In the genomic region with DNA sequence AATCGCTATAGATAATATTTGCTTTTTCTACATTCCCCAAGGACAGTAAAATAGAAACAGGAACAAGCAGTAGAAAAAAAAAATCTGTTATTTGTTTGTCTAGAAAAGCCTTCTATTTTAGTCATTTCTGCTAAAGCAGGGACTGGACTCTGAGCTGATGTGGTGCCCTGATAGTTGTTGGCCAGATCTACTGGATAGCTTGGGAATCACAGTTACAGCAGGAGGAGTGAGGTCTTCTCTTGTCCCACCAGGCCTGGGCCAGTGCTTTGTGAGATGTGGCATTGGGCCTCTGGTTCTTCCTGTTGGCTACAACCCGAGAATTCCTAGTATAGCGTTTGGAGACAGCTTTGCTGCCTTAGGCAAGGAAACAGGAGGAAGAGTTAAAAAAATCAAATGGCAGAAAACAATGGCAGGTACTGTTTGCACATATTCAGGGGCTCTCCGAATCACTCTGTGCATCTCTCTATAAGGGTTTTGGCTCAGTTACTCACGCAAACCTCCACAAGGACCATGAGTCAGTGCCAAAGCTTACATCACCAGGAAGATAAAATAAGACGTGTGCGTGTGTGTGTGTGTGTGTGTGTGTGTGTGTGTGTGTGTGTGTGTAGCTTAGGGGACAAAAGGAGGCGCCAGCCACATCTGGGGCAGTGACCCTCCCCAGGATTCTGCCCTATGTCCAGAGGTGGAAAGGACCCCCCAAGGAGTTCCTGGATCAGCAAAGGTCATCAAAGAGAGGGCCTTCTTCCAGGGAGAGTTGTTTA, we compare ENCODE assay signal across 11 mouse cellular contexts.
DNase-seq lines count a peak whose midpoint lies in the region; ATAC-seq and TF ChIP-seq lines count a peak whose summit lies in the region.
"Had no signal": no experiment of that assay in that cellular context is flagged by ENCODE, and none has a peak within 500 bp of the region (broad histone marks: within the 10 kb centered on the region; RNA-seq: fewer than 3 reads in every experiment).

No protein-coding gene starts in this region.

- H3K9me3 ChIP-seq in lung, embryonic 15.5 days = no peaks in the 10 kb centered on the region
- H3K9me3 ChIP-seq in heart, embryonic 14.5 days (ENCODE audit: control insufficient read depth, low read length) = no peaks in the 10 kb centered on the region
- H3K9me3 ChIP-seq: embryonic facial prominence, embryonic 12.5 days; hindbrain, embryonic 15.5 days; megakaryocyte, embryonic 14.5 days had no signal

- peaks cover 9% of the 10 kb centered on the region for H3K4me1 ChIP-seq in lung, embryonic 15.5 days
- peaks cover 5 to 8% of the 10 kb centered on the region in 2 experiments; a peak in 3 of 4 replicates for H3K4me1 ChIP-seq in heart, embryonic 14.5 days (ENCODE audit: control insufficient read depth in 2 of 2, insufficient read depth in 2 of 2, low read length in 2 of 2)
- peaks cover 3% of the 10 kb centered on the region; the same call in 1 of the 2 replicates for H3K4me1 ChIP-seq in olfactory bulb, adult 2 months (ENCODE audit: control insufficient read depth, insufficient read depth, low read length)
- H3K4me1 ChIP-seq: hindbrain, embryonic 15.5 days; megakaryocyte, embryonic 14.5 days had no signal

- TF ChIP-seq POLR2A in olfactory bulb, adult 2 months (IDR thresholded peaks at IDR 0.05; ENCODE audit: insufficient read depth, low read depth, low read length) = no peak

- DNase-seq in adrenal gland, postnatal 14 days = peak; percentile 8
- DNase-seq in adrenal gland, postnatal 25 days = no peak
- DNase-seq in lung, postnatal 10 days = no peak
- DNase-seq in ovary, postnatal 36 days (ENCODE audit: low spot score) = no peak
- no peak for DNase-seq in layer of hippocampus, adult 18-20 months (ENCODE audit: low spot score in 2 of 2)

- no peak for ATAC-seq in lung, embryonic 15.5 days (ENCODE audit: borderline replicate concordance, extremely low read depth, low FRiP score, low TSS enrichment)
- 0 out of 2 replicates have a peak, but pooled peaks have one; percentile 42 for ATAC-seq in heart, embryonic 14.5 days (ENCODE audit: insufficient number of reproducible peaks, insufficient read depth, low FRiP score, low read depth)

- 30% methylated on average over 8 of the region's 8 CpGs for whole genome bisulfite sequencing in lung, embryonic 15.5 days
- WGBS in heart, embryonic 14.5 days = 40% methylated on average over 8 of the region's 8 CpGs
- 46% methylated on average over 8 of the region's 8 CpGs for WGBS in olfactory bulb, adult 2 months

- H3K9ac ChIP-seq in lung, embryonic 15.5 days = no peak overlapping the region
- H3K9ac ChIP-seq in heart, embryonic 14.5 days (ENCODE audit: low read length) = no peak overlapping the region
- H3K9ac ChIP-seq: embryonic facial prominence, embryonic 12.5 days; hindbrain, embryonic 15.5 days had no signal

- H3K36me3 ChIP-seq in lung, embryonic 15.5 days = no peaks in the 10 kb centered on the region
- H3K36me3 ChIP-seq in heart, embryonic 14.5 days (ENCODE audit: control insufficient read depth, insufficient read depth, low read length) = no peaks in the 10 kb centered on the region
- H3K36me3 ChIP-seq: embryonic facial prominence, embryonic 12.5 days; hindbrain, embryonic 15.5 days had no signal

- H3K4me3 ChIP-seq in lung, embryonic 15.5 days = no peak overlapping the region
- no peak overlapping the region for H3K4me3 ChIP-seq in heart, embryonic 14.5 days (ENCODE audit: control insufficient read depth in 1 of 2, insufficient read depth in 1 of 2, low read depth in 1 of 2, low read length in 2 of 2)
- no peak overlapping the region for H3K4me3 ChIP-seq in olfactory bulb, adult 2 months (ENCODE audit: insufficient read depth, low read depth, low read length)
- H3K4me3 ChIP-seq: embryonic facial prominence, embryonic 12.5 days; hindbrain, embryonic 15.5 days; megakaryocyte, embryonic 14.5 days had no signal

- TF ChIP-seq CTCF in olfactory bulb, adult 2 months (IDR thresholded peaks at IDR 0.05; ENCODE audit: insufficient read depth, low read depth, low read length) = no peak

- no peaks in the 10 kb centered on the region for H3K27me3 ChIP-seq in lung, embryonic 15.5 days
- no peaks in the 10 kb centered on the region for H3K27me3 ChIP-seq in heart, embryonic 14.5 days (ENCODE audit: control insufficient read depth, insufficient read depth, low read length)
- H3K27me3 ChIP-seq: embryonic facial prominence, embryonic 12.5 days; hindbrain, embryonic 15.5 days; megakaryocyte, embryonic 14.5 days had no signal

- H3K4me2 ChIP-seq in lung, embryonic 15.5 days = no peak overlapping the region
- H3K4me2 ChIP-seq in heart, embryonic 14.5 days (ENCODE audit: low read length) = no peak overlapping the region
- H3K4me2 ChIP-seq: embryonic facial prominence, embryonic 12.5 days; hindbrain, embryonic 15.5 days had no signal

- H3K27ac ChIP-seq in lung, embryonic 15.5 days = peak overlapping the region; percentile 50; the same call in 1 of the 2 replicates
- peak overlapping the region; percentile 55 to 64 for H3K27ac ChIP-seq in heart, embryonic 14.5 days (replicated peaks in 1 of 2; ENCODE audit: control insufficient read depth in 1 of 2, insufficient read depth in 1 of 2, low read depth in 2 of 2, low read length in 2 of 2)
- peak overlapping the region; percentile 56; the same call in 1 of the 2 replicates for H3K27ac ChIP-seq in olfactory bulb, adult 2 months (ENCODE audit: insufficient read depth, low read depth, low read length)
- H3K27ac ChIP-seq: embryonic facial prominence, embryonic 12.5 days; hindbrain, embryonic 15.5 days had no signal
